Mouse (Mus musculus): ENCODE data around the gene Fndc3a. TPM values are rescaled to one million over a fixed set of nuclear protein-coding genes. Genes with fewer than 3 reads are reported as not detected.

The Fndc3a gene
- 38.7 and 50.9 TPM in 2 replicates for polyA plus RNA-seq (2012; rRNA removed)

DNA sequence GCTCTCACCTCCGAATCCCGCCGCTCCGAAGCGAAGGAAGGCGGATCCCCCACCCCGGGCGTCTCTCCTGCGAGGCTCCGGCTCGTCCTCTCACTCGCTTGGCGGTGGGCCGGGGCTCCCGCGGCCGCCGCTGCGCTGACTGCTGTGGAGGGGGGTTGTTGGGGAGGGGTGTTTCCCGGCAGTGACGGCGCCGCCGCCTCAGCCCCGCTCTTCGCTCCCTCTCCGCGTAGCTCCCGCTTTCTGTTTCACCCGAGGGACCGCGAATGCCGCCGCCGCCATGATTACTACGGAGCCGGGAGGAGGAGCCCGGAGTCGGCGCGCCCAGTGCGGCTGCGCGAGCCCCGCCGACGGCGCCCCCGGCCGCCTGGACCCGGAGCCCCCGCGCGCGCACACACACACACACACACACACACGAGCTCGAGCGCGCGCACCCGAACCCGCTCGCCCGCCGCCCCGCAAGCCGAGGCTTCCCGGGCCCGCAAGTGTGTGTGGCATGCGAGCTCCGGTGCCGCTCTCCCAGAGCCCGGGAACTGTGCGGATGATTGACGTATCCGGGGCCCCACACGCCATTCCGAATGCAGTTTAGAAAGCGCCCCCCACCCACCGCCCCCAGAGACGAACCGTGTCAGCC, at the start of gene Fndc3a:
Gene Fndc3a (minus strand): TSS at position 294 of the 631 bp plus-strand sequence.
- DNase-seq (ENCODE audit: low read depth): no peak

GRCm38 (mm10) chr14:72752893-72753292, 43.1 kb upstream of the Fndc3a start:
- DNase-seq (ENCODE audit: low read depth): no peak

- DNase-seq (ENCODE audit: low read depth): no peak
Measured at GRCm38 (mm10) chr14:72750426-72751182, 40.8 kb upstream of the Fndc3a start.

- no peak for DNase-seq (ENCODE audit: low read depth)
Measured at GRCm38 (mm10) chr14:72748331-72748730, 38.5 kb upstream of the Fndc3a start.

DNA sequence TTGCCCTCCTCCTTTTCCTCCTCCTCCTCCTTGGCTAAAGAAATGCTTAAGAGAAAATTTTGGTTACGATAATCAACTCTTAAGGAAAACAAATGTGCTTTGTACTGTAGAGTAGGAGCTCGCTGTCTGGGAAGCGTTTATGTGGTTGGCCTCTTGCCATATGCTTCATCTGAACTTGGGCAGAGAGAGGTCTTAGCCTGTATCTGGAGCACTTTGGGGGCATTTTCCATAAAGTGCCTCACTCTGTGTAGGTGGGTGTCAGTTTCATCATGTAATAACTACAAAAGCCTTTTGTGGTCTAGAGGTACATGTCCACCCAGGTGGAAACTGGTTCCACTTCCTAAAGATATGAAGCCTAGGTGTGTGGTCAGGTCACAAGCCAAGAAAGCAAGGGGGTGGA, 31.9 kb upstream of the Fndc3a start:
- DNase-seq (ENCODE audit: low read depth): no peak

- DNase-seq (ENCODE audit: low read depth): no peak
Measured at GRCm38 (mm10) chr14:72740336-72740735, 30.5 kb upstream of the Fndc3a start.

DNA sequence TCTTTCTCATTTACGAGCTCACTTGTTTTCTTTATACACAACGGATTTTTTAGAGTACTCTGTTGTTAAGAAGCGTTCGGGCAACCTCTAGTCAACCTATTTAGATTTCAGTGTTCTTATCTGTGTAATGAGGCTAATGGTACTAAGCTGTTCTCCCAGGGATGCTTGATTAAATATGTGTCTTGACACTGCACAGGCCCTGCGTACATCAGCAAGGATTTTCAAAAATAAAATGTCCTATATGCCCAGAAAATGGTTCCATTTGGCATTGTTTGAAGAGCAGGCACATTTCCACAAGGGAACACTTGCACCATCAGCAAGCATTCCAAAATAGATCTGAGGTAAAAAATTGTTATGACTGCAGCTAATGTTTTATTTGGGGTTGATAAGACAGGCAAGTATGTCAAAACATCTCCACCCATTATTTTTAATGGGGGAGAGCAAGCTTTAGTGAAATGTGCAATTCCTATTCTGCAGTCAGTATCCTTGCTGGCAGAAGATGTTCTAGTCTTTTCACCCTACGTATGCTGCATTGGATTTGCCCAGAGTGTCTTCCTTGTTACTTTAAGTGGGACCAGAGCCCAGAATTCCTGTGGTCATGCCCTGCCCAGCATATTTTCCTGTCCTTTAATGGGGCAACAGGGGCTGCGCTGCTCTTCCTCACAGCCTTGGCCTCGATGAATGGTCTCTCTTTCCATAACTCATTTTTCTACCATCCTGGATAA, 29.8 kb upstream of the Fndc3a start:
- DNase-seq (ENCODE audit: low read depth): no peak

DNA sequence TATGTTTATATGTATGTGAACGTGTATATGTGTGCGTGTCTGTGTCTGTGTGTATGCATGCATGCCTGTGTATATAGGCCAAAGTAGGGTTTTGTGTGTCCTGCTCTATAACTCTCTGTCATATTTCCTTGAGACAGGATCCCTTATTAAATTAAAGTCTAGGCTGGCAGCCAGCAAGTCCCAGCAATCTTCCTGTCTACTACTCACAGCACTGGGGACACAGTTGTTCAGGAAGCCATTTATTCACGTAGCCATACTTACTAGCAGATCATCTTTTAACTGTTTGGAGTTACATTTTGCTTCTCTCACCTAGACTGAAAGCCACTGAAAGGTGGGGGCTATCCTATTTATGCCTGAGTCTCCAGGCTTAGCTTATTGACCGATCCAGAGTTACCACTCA, 29.0 kb upstream of the Fndc3a start:
- DNase-seq (ENCODE audit: low read depth): no peak

DNA sequence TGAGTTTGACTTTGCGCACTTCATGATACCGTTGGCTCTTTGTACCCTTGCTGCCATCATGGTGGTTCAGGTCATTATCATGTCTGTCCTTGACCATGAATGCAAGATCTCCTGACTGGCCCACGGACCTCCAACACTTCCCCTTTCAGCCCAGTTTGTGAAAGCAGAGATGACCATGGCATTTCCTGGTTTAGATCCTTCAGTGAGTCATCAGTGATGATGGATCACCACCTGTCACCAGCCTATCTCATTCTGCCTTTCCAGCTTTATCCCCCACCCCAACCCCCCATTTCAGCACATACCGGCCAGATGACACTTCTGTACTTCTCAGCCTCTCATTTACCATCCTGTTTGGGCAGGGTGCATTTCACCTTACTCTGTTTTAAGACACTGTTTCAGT, 28.4 kb upstream of the Fndc3a start:
- DNase-seq (ENCODE audit: low read depth): no peak

GRCm38 (mm10) chr14:72725865-72726264, 16.1 kb upstream of the Fndc3a start:
- DNase-seq (ENCODE audit: low read depth): no peak

- no peak for DNase-seq (ENCODE audit: low read depth)
Measured at GRCm38 (mm10) chr14:72722274-72723053, 12.7 kb upstream of the Fndc3a start.

GRCm38 (mm10) chr14:72716175-72716574, 6.4 kb upstream of the Fndc3a start:
- no peak for DNase-seq (ENCODE audit: low read depth)

- no peak for DNase-seq (ENCODE audit: low read depth)
Measured at GRCm38 (mm10) chr14:72711130-72711529, 1.3 kb upstream of the Fndc3a start.

GRCm38 (mm10) chr14:72710341-72711027, 681 bp upstream of the Fndc3a start:
- DNase-seq (ENCODE audit: low read depth): no peak

- no peak for DNase-seq (ENCODE audit: low read depth)
Measured at GRCm38 (mm10) chr14:72709091-72709709, 603 bp downstream of the Fndc3a start.

- no peak for DNase-seq (ENCODE audit: low read depth)
Measured at GRCm38 (mm10) chr14:72708581-72708991, 1.2 kb downstream of the Fndc3a start.

- no peak for DNase-seq (ENCODE audit: low read depth)
Measured at GRCm38 (mm10) chr14:72700056-72700455, 9.7 kb downstream of the Fndc3a start.

DNA sequence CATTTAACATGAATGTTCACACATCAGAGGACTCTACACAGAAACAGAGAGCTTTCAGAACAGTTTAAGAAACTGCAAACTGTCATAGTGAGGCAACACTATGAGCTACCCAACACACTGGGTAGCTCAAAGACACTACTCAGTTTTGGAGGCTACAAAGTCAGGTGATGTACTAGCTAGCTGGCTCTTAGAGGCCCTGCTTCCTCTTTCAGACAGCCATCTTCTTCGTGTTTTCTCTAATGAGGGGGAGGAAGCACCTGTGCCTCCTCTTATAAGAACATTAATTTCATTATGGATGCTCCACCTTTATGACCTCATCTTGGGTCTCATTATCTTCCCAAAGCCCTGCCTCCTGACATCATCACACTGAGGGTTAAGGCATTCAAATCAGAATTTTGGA, 18.4 kb downstream of the Fndc3a start:
- no peak for DNase-seq (ENCODE audit: low read depth)

GRCm38 (mm10) chr14:72689525-72689924, 20.3 kb downstream of the Fndc3a start:
- no peak for DNase-seq (ENCODE audit: low read depth)

- DNase-seq (ENCODE audit: low read depth): no peak
Measured at GRCm38 (mm10) chr14:72684857-72685370, 24.9 kb downstream of the Fndc3a start.

- DNase-seq (ENCODE audit: low read depth): no peak
Measured at GRCm38 (mm10) chr14:72677247-72677646, 32.6 kb downstream of the Fndc3a start.

Data from gonadal fat pad, adult 2 months (tissue).